Mouse (Mus musculus) layer of hippocampus, adult 2 months (tissue): ENCODE measurements around the gene Zfp109. TPM values are rescaled to one million over a fixed set of nuclear protein-coding genes. Genes with fewer than 3 reads are reported as not detected.
"Not testable (repeated sequence)": the region's sequence is repeated elsewhere in the genome, so short reads cannot be mapped to it uniquely, and the experiment has no call there.

ENCODE experiments used
- DNase-seq, 2 experiments: peaks; one replicate each; pipeline ENCODE4 v3.0.0; 2022; ENCODE audit warnings: low spot score in 2 of 2
- H3K27ac ChIP-seq: fragments of 200-600 bp; 2 replicates; pipeline ENCODE4 v1.8.1; 2022
- H3K4me3 ChIP-seq: fragments of 200-600 bp; 2 replicates; pipeline ENCODE4 v1.8.1; 2022; ENCODE audit warnings: mild to moderate bottlenecking
- CTCF ChIP-seq: fragments of 200-600 bp; conservative IDR thresholded peaks from 2 replicates; pipeline ENCODE4 v1.8.1; 2022; ENCODE audit warnings: antibody characterized with exemption, mild to moderate bottlenecking, moderate library complexity
- long read RNA-seq, 2 experiments: library from polyadenylated mRNA; stranded (forward); transcript quantifications; one replicate each; pipeline ENCODE4 v2.0.0; 2021; ENCODE audit warnings: borderline mapping rate in 2 of 2
- total RNA-seq, 2 experiments: library from RNA; stranded (reverse); gene quantifications; 2 replicates each; pipeline ENCODE4 v1.2.3; 2021

The Zfp109 gene
- 1 to 10 TPM; 8.6 TPM for total RNA-seq
- long read RNA-seq, experiment 1, partial matches to known transcripts: 0 of 5 reads
- long read RNA-seq, experiment 1, other reads (novel, unspliced or antisense): 5 of 5 reads
- long read RNA-seq, experiment 2, partial matches to known transcripts: 0 of 3 reads
- long read RNA-seq, experiment 2, other reads (novel, unspliced or antisense): 3 of 3 reads

DNA sequence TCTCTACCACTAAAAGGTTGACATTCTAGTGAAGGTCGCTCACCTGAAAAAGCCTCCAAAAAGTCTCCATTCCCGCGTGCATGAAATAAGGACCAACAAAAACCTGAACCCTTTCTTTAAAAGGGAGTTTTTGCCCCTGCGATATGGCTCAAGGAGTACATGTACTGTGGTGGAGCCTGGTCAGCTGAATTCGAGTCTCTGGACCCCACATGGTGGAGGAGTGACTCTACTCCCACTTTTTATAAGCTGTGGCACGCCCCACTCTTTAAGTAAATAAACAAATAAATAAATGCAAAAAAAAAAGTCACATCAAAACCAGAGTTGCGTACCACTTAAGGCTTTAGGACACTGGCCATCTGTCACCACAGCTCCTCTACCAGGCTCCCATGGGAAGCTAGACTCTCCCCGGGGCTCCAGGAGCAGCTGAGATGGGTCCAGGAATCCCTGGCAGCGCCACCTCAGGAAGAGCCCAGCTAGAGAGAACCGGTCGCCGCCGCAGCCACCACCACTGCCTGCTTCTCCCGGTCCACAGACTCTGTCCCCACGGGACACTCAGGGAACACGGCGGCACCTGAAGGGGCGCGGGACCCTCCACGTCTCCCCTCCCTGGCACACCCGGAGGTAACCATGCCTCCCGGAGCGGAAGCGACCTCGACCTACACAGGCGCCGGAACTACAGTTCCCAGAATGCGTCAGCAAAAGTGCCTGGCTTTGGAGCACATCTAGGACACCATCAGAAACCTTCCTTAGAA is at the start of gene Zfp109:
TSS of gene Zfp109 (minus strand) at position 521 of the 752 bp plus-strand sequence.
- Histone ChIP-seq H3K27ac (peak within 1 kb of the TSS; percentile 86), H3K4me3 (peak within 1 kb of the TSS; percentile 78)
- peak; percentile 31; the same call in 1 of the 2 replicates for TF ChIP-seq CTCF
- peak; percentile 69 to 71 for DNase-seq

GRCm38 (mm10) chr7:24286916-24287315 is 49.6 kb upstream of the Zfp109 start:
- DNase-seq: no peak
- Histone ChIP-seq H3K4me3 (no peak overlapping the region), H3K27ac (no peak overlapping the region)
- no peak for TF ChIP-seq CTCF

GRCm38 (mm10) chr7:24286090-24286489 is 48.7 kb upstream of the Zfp109 start:
- Histone ChIP-seq H3K4me3 (no peak overlapping the region), H3K27ac (no peak overlapping the region)
- TF ChIP-seq CTCF: peak; percentile 60
- no peak for DNase-seq

GRCm38 (mm10) chr7:24280858-24281145 is 43.4 kb upstream of the Zfp109 start:
- no peak overlapping the region for H3K27ac ChIP-seq
- DNase-seq: no peak
- TF ChIP-seq CTCF: no peak

DNA sequence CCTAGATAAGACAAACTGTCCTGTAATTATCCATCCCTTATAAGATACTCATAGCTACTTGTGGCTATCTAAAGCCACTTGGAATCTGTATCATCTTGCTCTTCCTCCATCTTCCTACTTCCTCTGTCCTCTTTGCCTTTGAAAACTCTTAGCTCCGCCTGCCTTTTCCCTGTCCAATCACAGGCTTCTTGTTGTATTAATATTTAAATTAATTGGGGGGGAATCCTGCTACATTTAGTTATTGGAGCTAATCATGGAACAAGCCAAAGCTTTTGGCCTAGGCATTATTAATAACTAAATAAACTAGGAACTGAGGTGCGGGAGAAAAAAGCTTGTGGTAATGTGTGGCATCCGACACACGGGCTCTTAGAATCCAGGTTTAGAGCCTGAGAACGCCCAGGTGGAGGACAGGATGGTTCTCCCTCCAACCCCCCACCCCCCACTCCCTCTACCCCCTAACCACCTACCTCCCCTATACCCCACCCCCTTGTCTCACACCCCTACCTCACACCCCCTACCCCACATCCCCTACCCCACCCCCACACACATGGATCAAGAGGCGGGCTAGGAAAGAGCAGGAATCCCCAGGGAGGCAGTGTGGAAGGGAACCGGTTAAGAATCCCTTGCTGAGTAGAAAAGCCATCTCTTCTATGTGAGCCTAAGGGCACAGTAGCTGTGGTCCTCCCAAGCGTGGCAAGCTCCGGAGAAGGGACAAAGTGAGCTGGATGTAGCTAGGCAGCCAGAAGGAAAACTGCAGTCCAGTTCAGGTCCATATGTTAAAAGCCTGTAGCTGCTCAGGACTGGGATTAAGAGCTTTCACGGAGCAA is 42.9 kb upstream of the Zfp109 start:
- no peak for DNase-seq
- no peak for TF ChIP-seq CTCF

More at GRCm38 (mm10) chr7:24280858-24281145, 43.4 kb upstream of the Zfp109 start:
- no peak overlapping the region for H3K4me3 ChIP-seq

GRCm38 (mm10) chr7:24278771-24279170 is 41.4 kb upstream of the Zfp109 start:
- H3K4me3 ChIP-seq, DNase-seq: not testable (repeated sequence)

More for the DNA sequence above, 42.9 kb upstream of the Zfp109 start:
- no peak overlapping the region for H3K27ac ChIP-seq
- no peak overlapping the region for H3K4me3 ChIP-seq

GRCm38 (mm10) chr7:24274456-24274855 is 37.1 kb upstream of the Zfp109 start:
- Histone ChIP-seq H3K27ac (no peak overlapping the region), H3K4me3 (no peak overlapping the region)
- no peak for DNase-seq
- no peak for TF ChIP-seq CTCF

More at GRCm38 (mm10) chr7:24278771-24279170, 41.4 kb upstream of the Zfp109 start:
- not testable (repeated sequence) for H3K27ac ChIP-seq

- no peak for TF ChIP-seq CTCF
- Histone ChIP-seq H3K27ac (no peak overlapping the region), H3K4me3 (no peak overlapping the region)
- no peak for DNase-seq
Measured at GRCm38 (mm10) chr7:24271191-24271590, 33.8 kb upstream of the Zfp109 start.

DNA sequence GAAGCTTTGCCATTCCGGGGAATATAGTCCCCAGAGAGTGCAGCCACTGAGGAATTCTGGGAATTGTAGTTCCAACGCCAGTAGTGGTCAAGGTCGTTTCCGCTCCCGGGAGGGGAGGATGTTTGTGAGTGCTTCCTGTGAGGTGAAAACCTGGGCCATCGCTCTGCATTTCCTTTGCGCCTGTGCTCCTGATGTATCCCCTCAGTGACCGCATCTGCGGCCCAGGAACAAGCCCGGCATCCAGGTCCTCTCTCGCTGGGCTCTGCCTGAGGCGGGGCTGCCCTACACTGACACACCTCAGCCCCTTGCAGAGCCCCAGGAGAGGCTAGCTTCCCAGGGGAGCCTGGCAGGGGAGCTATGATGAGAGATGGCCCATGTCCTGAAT is 32.9 kb upstream of the Zfp109 start, which contains the start of gene Zfp93:
TSS of gene Zfp93 (plus strand) at position 133 of the 385 bp plus-strand sequence.
- TF ChIP-seq CTCF: no peak
- H3K27ac ChIP-seq: peak within 1 kb of the TSS; percentile 80
- DNase-seq: peak; percentile 82 to 91
- peak within 1 kb of the TSS; percentile 96 for H3K4me3 ChIP-seq

- Histone ChIP-seq H3K4me3 (peak overlapping the region; percentile 96), H3K27ac (peak overlapping the region; percentile 80)
- TF ChIP-seq CTCF: no peak
- no peak for DNase-seq
Measured at GRCm38 (mm10) chr7:24269667-24270287, 32.4 kb upstream of the Zfp109 start.

- Histone ChIP-seq H3K27ac (no peak overlapping the region), H3K4me3 (no peak overlapping the region; the same call in 1 of the 2 replicates)
- no peak for DNase-seq
- TF ChIP-seq CTCF: no peak
Measured at GRCm38 (mm10) chr7:24269256-24269655, 31.9 kb upstream of the Zfp109 start.
